Mouse (Mus musculus): Measurements from ENCODE around the gene Gsta3. TPM values are rescaled to one million over a fixed set of nuclear protein-coding genes. Genes with fewer than 3 reads are reported as not detected.

Gene Gsta3
- total and polyA plus RNA-seq, 2 experiments from 2014 or later: 0.36 TPM; not detected in 1

- H3K4me3 ChIP-seq (ENCODE audit: low read depth, low read length): no peak overlapping the region
- H3K27me3 ChIP-seq (ENCODE audit: insufficient read depth, low read length): no peaks in the 10 kb centered on the region
- DNase-seq: no peak
- ATAC-seq: no peak
- no peak overlapping the region for H3K4me2 ChIP-seq (ENCODE audit: low read depth)
- no peak overlapping the region for H3K9ac ChIP-seq
- no peak overlapping the region for H3K27ac ChIP-seq (ENCODE audit: low read depth, low read length)
- H3K4me1 ChIP-seq (ENCODE audit: insufficient read depth): no peaks in the 10 kb centered on the region
- H3K36me3 ChIP-seq (ENCODE audit: insufficient read depth): no peaks in the 10 kb centered on the region
- TF ChIP-seq CTCF (IDR thresholded peaks at IDR 0.05; ENCODE audit: low read depth): no peak
- WGBS: 71% methylated on average over 2 of the region's 2 CpGs
- no peaks in the 10 kb centered on the region for H3K9me3 ChIP-seq (ENCODE audit: low read length)
Observed at GRCm38 (mm10) chr1:21230376-21230775, 10.0 kb upstream of the Gsta3 start.

GRCm38 (mm10) chr1:21231744-21232464 is 8.5 kb upstream of the Gsta3 start:
- TF ChIP-seq CTCF (IDR thresholded peaks at IDR 0.05; ENCODE audit: low read depth): no peak
- 27% methylated on average over 5 of the region's 5 CpGs for WGBS
- no peaks in the 10 kb centered on the region for H3K27me3 ChIP-seq (ENCODE audit: insufficient read depth, low read length)
- no peak overlapping the region for H3K4me2 ChIP-seq (ENCODE audit: low read depth)
- H3K4me1 ChIP-seq (ENCODE audit: insufficient read depth): no peaks in the 10 kb centered on the region
- no peaks in the 10 kb centered on the region for H3K9me3 ChIP-seq (ENCODE audit: low read length)
- H3K9ac ChIP-seq: no peak overlapping the region
- no peaks in the 10 kb centered on the region for H3K36me3 ChIP-seq (ENCODE audit: insufficient read depth)
- DNase-seq (no peak), ATAC-seq (no peak)
- H3K4me3 ChIP-seq (ENCODE audit: low read depth, low read length): no peak overlapping the region
- no peak overlapping the region for H3K27ac ChIP-seq (ENCODE audit: low read depth, low read length)

- no peak for ATAC-seq
- H3K27ac ChIP-seq (ENCODE audit: low read depth, low read length): no peak overlapping the region
- no peaks in the 10 kb centered on the region for H3K27me3 ChIP-seq (ENCODE audit: insufficient read depth, low read length)
- no peaks in the 10 kb centered on the region for H3K4me1 ChIP-seq (ENCODE audit: insufficient read depth)
- no peak overlapping the region for H3K4me2 ChIP-seq (ENCODE audit: low read depth)
- TF ChIP-seq CTCF (IDR thresholded peaks at IDR 0.05; ENCODE audit: low read depth): no peak
- 96% methylated on average over 1 of the region's 1 CpGs for WGBS
- no peaks in the 10 kb centered on the region for H3K36me3 ChIP-seq (ENCODE audit: insufficient read depth)
- no peak for DNase-seq
- H3K9ac ChIP-seq: no peak overlapping the region
- no peak overlapping the region for H3K4me3 ChIP-seq (ENCODE audit: low read depth, low read length)
- H3K9me3 ChIP-seq (ENCODE audit: low read length): no peaks in the 10 kb centered on the region
Observed at GRCm38 (mm10) chr1:21232516-21232915, 7.9 kb upstream of the Gsta3 start.

- ATAC-seq: no peak
- Histone ChIP-seq H3K27ac (ENCODE audit: low read depth, low read length) (no peak overlapping the region), H3K36me3 (ENCODE audit: insufficient read depth) (no peaks in the 10 kb centered on the region), H3K4me1 (ENCODE audit: insufficient read depth) (no peaks in the 10 kb centered on the region), H3K4me2 (ENCODE audit: low read depth) (no peak overlapping the region), H3K4me3 (ENCODE audit: low read depth, low read length) (no peak overlapping the region), H3K27me3 (ENCODE audit: insufficient read depth, low read length) (no peaks in the 10 kb centered on the region), H3K9me3 (ENCODE audit: low read length) (no peaks in the 10 kb centered on the region), H3K9ac (no peak overlapping the region)
- no peak for DNase-seq
- TF ChIP-seq CTCF (IDR thresholded peaks at IDR 0.05; ENCODE audit: low read depth): no peak
- 92% methylated on average over 6 of the region's 6 CpGs for WGBS
Observed at GRCm38 (mm10) chr1:21235359-21235758, 5.0 kb upstream of the Gsta3 start.

GRCm38 (mm10) chr1:21241096-21241495 is 707 bp downstream of the Gsta3 start:
- ATAC-seq (no peak), DNase-seq (no peak)
- no peaks in the 10 kb centered on the region for H3K9me3 ChIP-seq (ENCODE audit: low read length)
- no peak overlapping the region for H3K9ac ChIP-seq
- no peak overlapping the region for H3K27ac ChIP-seq (ENCODE audit: low read depth, low read length)
- no peak overlapping the region for H3K4me2 ChIP-seq (ENCODE audit: low read depth)
- H3K27me3 ChIP-seq (ENCODE audit: insufficient read depth, low read length): no peaks in the 10 kb centered on the region
- no peaks in the 10 kb centered on the region for H3K36me3 ChIP-seq (ENCODE audit: insufficient read depth)
- no peaks in the 10 kb centered on the region for H3K4me1 ChIP-seq (ENCODE audit: insufficient read depth)
- H3K4me3 ChIP-seq (ENCODE audit: low read depth, low read length): no peak overlapping the region
- TF ChIP-seq CTCF (IDR thresholded peaks at IDR 0.05; ENCODE audit: low read depth): no peak
- 90% methylated on average over 1 of the region's 1 CpGs for WGBS

GRCm38 (mm10) chr1:21244290-21244960 is 4.0 kb downstream of the Gsta3 start:
- Histone ChIP-seq H3K4me3 (ENCODE audit: low read depth, low read length) (no peak overlapping the region), H3K9ac (no peak overlapping the region), H3K36me3 (ENCODE audit: insufficient read depth) (no peaks in the 10 kb centered on the region), H3K9me3 (ENCODE audit: low read length) (no peaks in the 10 kb centered on the region), H3K4me1 (ENCODE audit: insufficient read depth) (no peaks in the 10 kb centered on the region), H3K27ac (ENCODE audit: low read depth, low read length) (no peak overlapping the region), H3K4me2 (ENCODE audit: low read depth) (no peak overlapping the region), H3K27me3 (ENCODE audit: insufficient read depth, low read length) (no peaks in the 10 kb centered on the region)
- DNase-seq (no peak), ATAC-seq (no peak)
- 77% methylated on average over 4 of the region's 4 CpGs for WGBS
- TF ChIP-seq CTCF (IDR thresholded peaks at IDR 0.05; ENCODE audit: low read depth): no peak

- ATAC-seq: no peak
- Histone ChIP-seq H3K4me3 (ENCODE audit: low read depth, low read length) (no peak overlapping the region), H3K27me3 (ENCODE audit: insufficient read depth, low read length) (no peaks in the 10 kb centered on the region), H3K9ac (no peak overlapping the region), H3K4me2 (ENCODE audit: low read depth) (no peak overlapping the region), H3K4me1 (ENCODE audit: insufficient read depth) (no peaks in the 10 kb centered on the region), H3K36me3 (ENCODE audit: insufficient read depth) (no peaks in the 10 kb centered on the region), H3K9me3 (ENCODE audit: low read length) (no peaks in the 10 kb centered on the region), H3K27ac (ENCODE audit: low read depth, low read length) (no peak overlapping the region)
- 74% methylated on average over 3 of the region's 3 CpGs for WGBS
- DNase-seq: no peak
- no peak for TF ChIP-seq CTCF (IDR thresholded peaks at IDR 0.05; ENCODE audit: low read depth)
Observed at GRCm38 (mm10) chr1:21246136-21246535, 5.7 kb downstream of the Gsta3 start.

All from forebrain, postnatal 0 days (tissue).